Mouse (Mus musculus) heart, adult 2 months (tissue): Measurements from ENCODE around the gene Gm5447.

Source experiments
- CTCF ChIP-seq: fragments of 200-600 bp; IDR thresholded peaks from 2 replicates; pipeline ENCODE4 v1.8.1; 2022; ENCODE audit warnings: antibody characterized with exemption, mild to moderate bottlenecking, moderate library complexity
- EP300 ChIP-seq: fragments of 200-500 bp; IDR thresholded peaks from 2 replicates; pipeline ENCODE4 v1.6.1; 2011; ENCODE audit warnings: low read depth, low read length, control low read depth; ENCODE audit not compliant: insufficient read depth
- POLR2A ChIP-seq: fragments of 200-500 bp; IDR thresholded peaks from 2 replicates; pipeline ENCODE4 v1.6.1; 2011; ENCODE audit warnings: mild to moderate bottlenecking, low read depth, low read length, control low read depth; ENCODE audit not compliant: insufficient read depth

- TF ChIP-seq POLR2A (no peak), CTCF (no peak), EP300 (no peak)
Observed at GRCm38 (mm10) chr13:30949181-30949580, 24.8 kb upstream of the Gm5447 start.
